Mouse (Mus musculus): ENCODE results near the gene Lamc2. TPM values are rescaled to one million over a fixed set of nuclear protein-coding genes. Genes with fewer than 3 reads are reported as not detected.

Gene Lamc2
- polyA plus RNA-seq, 2 experiments, result 4.9 to 10.6 TPM

DNA sequence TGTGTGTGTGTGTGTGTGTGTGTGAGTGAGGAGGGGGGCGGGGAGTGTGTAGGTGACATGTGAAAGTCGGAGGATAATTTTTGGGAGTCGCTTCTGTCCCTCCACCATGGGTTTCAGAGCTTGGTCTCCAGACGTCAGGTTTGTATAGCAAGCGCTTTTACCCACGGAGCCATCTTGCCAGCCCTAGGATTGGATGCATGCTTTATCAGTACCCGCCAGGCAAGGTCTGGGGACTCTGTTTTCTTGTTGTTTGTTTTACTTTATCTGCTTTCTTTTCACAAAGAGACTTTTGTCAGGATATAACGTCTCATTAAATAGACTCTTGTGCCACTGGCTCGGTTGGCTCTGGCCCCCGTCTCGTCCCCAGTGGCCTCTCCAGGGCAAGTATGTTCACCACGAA lies 81.4 kb downstream of the Lamc2 start:
- Histone ChIP-seq H3K4me2 (replicated peaks; ENCODE audit: low read depth, low read length, severe bottlenecking) (no peak overlapping the region), H3K4me1 (ENCODE audit: control insufficient read depth, insufficient read depth, low read length) (no peaks in the 10 kb centered on the region; the same call in 1 of the 2 replicates), H3K27ac (replicated peaks; ENCODE audit: low read depth, low read length) (no peak overlapping the region), H3K36me3 (ENCODE audit: control insufficient read depth, insufficient read depth, low read length) (no peaks in the 10 kb centered on the region), H3K27me3 (ENCODE audit: control insufficient read depth, insufficient read depth, low read length) (no peaks in the 10 kb centered on the region), H3K9ac (ENCODE audit: low read depth, low read length, severe bottlenecking) (no peak overlapping the region), H3K4me3 (replicated peaks; ENCODE audit: low read length) (no peak overlapping the region), H3K9me3 (ENCODE audit: control insufficient read depth, low read length) (no peaks in the 10 kb centered on the region)
- ATAC-seq (ENCODE audit: low FRiP score, low read depth) (no peak), DNase-seq (ENCODE audit: low spot score) (no peak)
- 69% methylated on average over 11 of the region's 12 CpGs for WGBS
- no peak for TF ChIP-seq POLR2A (IDR thresholded peaks at IDR 0.05; ENCODE audit: borderline replicate concordance, extremely low read depth, insufficient read depth, insufficient read length)

DNA sequence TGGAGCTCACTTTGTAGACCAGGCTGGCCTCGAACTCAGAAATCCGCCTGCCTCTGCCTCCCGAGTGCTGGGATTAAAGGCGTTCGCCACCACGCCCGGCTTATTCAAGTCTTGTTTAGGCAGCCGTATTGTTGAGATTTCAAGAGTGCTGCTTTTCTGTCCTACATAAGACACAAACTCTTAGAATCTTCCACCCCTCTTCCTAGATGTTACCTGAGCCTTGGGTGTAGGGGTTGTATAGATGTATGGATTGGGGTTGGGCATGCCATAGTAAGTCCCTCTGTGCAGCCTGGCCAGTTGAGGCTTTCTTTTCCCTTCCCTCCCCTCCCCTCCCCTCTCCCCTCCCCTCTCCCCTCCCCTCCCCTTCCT lies 83.1 kb downstream of the Lamc2 start:
- no peaks in the 10 kb centered on the region; the same call in 1 of the 2 replicates for H3K4me1 ChIP-seq (ENCODE audit: control insufficient read depth, insufficient read depth, low read length)
- H3K36me3 ChIP-seq (ENCODE audit: control insufficient read depth, insufficient read depth, low read length), result no peaks in the 10 kb centered on the region
- WGBS, result 96% methylated on average over 7 of the region's 8 CpGs
- no peak overlapping the region for H3K4me3 ChIP-seq (replicated peaks; ENCODE audit: low read length)
- DNase-seq (ENCODE audit: low spot score) (no peak), ATAC-seq (ENCODE audit: low FRiP score, low read depth) (no peak)
- no peak overlapping the region for H3K9ac ChIP-seq (ENCODE audit: low read depth, low read length, severe bottlenecking)
- no peaks in the 10 kb centered on the region for H3K27me3 ChIP-seq (ENCODE audit: control insufficient read depth, insufficient read depth, low read length)
- no peak overlapping the region for H3K4me2 ChIP-seq (replicated peaks; ENCODE audit: low read depth, low read length, severe bottlenecking)
- H3K27ac ChIP-seq (replicated peaks; ENCODE audit: low read depth, low read length), result no peak overlapping the region
- no peaks in the 10 kb centered on the region for H3K9me3 ChIP-seq (ENCODE audit: control insufficient read depth, low read length)
- no peak for TF ChIP-seq POLR2A (IDR thresholded peaks at IDR 0.05; ENCODE audit: borderline replicate concordance, extremely low read depth, insufficient read depth, insufficient read length)

DNA sequence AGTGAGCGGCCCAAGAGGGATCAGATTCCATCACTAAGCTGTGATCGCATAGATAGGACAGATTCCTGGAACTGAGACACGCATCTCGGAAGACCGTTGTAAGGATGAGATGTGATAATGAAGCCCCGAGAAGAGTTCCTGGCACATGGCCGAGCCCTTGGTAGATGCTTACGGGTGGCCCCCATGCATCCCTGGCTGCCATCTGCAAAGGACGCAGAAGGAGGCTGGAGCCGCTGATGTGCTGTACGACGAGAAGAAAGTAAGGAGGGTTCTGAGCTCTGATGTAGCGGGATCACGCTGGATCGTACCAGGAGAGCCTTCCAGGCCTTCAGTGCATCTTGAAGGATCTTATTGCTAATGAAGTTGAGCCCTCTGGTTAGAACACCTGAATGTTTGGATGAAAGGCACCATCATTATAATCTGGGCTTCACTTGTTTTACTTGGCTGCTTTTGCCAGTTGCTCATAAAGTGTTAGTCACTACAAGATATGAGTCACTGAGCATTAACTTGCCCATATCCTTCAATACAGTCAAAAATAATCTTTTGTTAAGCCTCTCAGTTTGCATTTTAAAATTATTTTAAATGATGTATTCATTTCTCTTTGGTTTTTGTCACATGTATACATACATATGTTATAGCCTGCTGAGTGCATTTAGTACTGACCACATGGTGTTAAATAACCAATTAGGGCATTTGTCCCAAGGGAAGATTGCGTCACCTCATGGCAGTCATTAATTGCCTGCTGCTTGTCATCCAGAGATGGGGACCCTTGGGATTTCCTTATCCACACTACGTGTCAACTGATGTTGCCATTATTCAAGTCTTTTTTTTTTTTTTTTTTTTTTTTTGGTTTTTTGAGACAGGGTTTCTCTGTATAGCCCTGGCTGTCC lies 83.7 kb downstream of the Lamc2 start:
- 89% methylated on average over 17 of the region's 17 CpGs for WGBS
- no peaks in the 10 kb centered on the region for H3K36me3 ChIP-seq (ENCODE audit: control insufficient read depth, insufficient read depth, low read length)
- DNase-seq (ENCODE audit: low spot score) (no peak), ATAC-seq (ENCODE audit: low FRiP score, low read depth) (no peak)
- H3K4me1 ChIP-seq (ENCODE audit: control insufficient read depth, insufficient read depth, low read length), result no peaks in the 10 kb centered on the region; the same call in 1 of the 2 replicates
- H3K27me3 ChIP-seq (ENCODE audit: control insufficient read depth, insufficient read depth, low read length), result no peaks in the 10 kb centered on the region
- no peak overlapping the region for H3K4me3 ChIP-seq (replicated peaks; ENCODE audit: low read length)
- H3K27ac ChIP-seq (replicated peaks; ENCODE audit: low read depth, low read length), result no peak overlapping the region
- TF ChIP-seq POLR2A (IDR thresholded peaks at IDR 0.05; ENCODE audit: borderline replicate concordance, extremely low read depth, insufficient read depth, insufficient read length), result no peak
- no peak overlapping the region for H3K9ac ChIP-seq (ENCODE audit: low read depth, low read length, severe bottlenecking)
- no peak overlapping the region for H3K4me2 ChIP-seq (replicated peaks; ENCODE audit: low read depth, low read length, severe bottlenecking)
- H3K9me3 ChIP-seq (ENCODE audit: control insufficient read depth, low read length), result no peaks in the 10 kb centered on the region

DNA sequence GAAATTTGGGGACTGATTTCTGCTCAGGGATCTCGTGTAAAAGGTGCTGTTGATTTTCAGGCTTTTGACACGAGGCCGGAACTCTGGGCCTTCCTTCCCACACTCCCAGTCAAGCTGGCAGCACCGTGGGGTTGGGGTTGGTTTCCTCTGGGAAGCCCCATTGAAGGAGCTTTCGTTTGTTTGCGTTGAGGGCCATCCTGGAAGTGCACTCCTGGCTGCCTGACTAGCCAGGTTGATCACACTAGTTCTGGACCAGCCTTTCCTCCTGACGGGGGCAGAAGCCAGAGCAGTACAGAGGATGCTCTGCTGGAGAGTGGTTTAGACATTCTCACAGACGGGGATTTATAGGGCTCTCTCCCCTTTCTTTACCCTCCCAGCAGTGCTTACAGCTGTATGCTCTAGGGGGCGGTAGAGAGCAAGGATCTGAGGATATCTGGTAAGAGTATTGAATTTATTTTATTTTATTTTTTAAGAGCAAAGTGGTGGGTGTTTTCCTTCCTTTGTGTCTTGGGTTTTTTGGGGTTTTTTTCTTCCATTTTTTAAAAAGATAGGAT lies 84.8 kb downstream of the Lamc2 start:
- ATAC-seq (ENCODE audit: low FRiP score, low read depth) (no peak), DNase-seq (ENCODE audit: low spot score) (no peak)
- Histone ChIP-seq H3K27ac (replicated peaks; ENCODE audit: low read depth, low read length) (peak overlapping the region; percentile 26; the same call in 1 of the 2 replicates), H3K9ac (ENCODE audit: low read depth, low read length, severe bottlenecking) (no peak overlapping the region), H3K4me1 (ENCODE audit: control insufficient read depth, insufficient read depth, low read length) (no peaks in the 10 kb centered on the region; the same call in 1 of the 2 replicates), H3K27me3 (ENCODE audit: control insufficient read depth, insufficient read depth, low read length) (no peaks in the 10 kb centered on the region), H3K9me3 (ENCODE audit: control insufficient read depth, low read length) (no peaks in the 10 kb centered on the region), H3K4me3 (replicated peaks; ENCODE audit: low read length) (no peak overlapping the region), H3K4me2 (replicated peaks; ENCODE audit: low read depth, low read length, severe bottlenecking) (no peak overlapping the region), H3K36me3 (ENCODE audit: control insufficient read depth, insufficient read depth, low read length) (no peaks in the 10 kb centered on the region)
- 40% methylated on average over 9 of the region's 9 CpGs for WGBS
- no peak for TF ChIP-seq POLR2A (IDR thresholded peaks at IDR 0.05; ENCODE audit: borderline replicate concordance, extremely low read depth, insufficient read depth, insufficient read length)

DNA sequence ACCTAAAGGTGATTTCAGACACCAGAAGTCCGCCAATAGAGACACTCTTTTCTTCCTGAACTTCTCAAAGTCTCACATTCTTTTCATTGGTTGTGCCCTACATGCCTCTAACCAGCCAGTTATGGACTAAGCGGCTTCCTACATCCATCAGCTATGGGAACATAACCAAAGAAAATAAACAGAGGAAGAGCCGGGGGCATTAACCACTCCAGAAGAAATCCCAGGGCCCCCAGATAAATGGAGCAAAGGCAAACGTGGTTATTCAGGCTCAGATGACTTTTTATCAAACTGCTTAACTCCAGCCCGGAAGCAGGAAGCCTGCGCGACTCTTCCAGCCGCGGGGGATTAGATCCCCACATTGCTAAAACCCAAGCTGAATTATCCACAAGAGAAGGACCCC lies 85.3 kb downstream of the Lamc2 start:
- DNase-seq (ENCODE audit: low spot score), result no peak
- no peak for TF ChIP-seq POLR2A (IDR thresholded peaks at IDR 0.05; ENCODE audit: borderline replicate concordance, extremely low read depth, insufficient read depth, insufficient read length)
- Histone ChIP-seq H3K36me3 (ENCODE audit: control insufficient read depth, insufficient read depth, low read length) (no peaks in the 10 kb centered on the region), H3K4me3 (replicated peaks; ENCODE audit: low read length) (no peak overlapping the region), H3K9ac (ENCODE audit: low read depth, low read length, severe bottlenecking) (no peak overlapping the region), H3K27ac (replicated peaks; ENCODE audit: low read depth, low read length) (peak overlapping the region; percentile 26; the same call in 1 of the 2 replicates), H3K4me2 (replicated peaks; ENCODE audit: low read depth, low read length, severe bottlenecking) (no peak overlapping the region), H3K4me1 (ENCODE audit: control insufficient read depth, insufficient read depth, low read length) (peaks cover 4% of the 10 kb centered on the region; the same call in 1 of the 2 replicates), H3K9me3 (ENCODE audit: control insufficient read depth, low read length) (no peaks in the 10 kb centered on the region), H3K27me3 (ENCODE audit: control insufficient read depth, insufficient read depth, low read length) (no peaks in the 10 kb centered on the region)
- 56% methylated on average over 9 of the region's 9 CpGs for WGBS
- ATAC-seq (ENCODE audit: low FRiP score, low read depth), result no peak

All from limb, embryonic 14.5 days (tissue).